Mouse (Mus musculus) forebrain, embryonic 12.5 days (tissue): Measurements from ENCODE around the gene Mturn. TPM values are rescaled to one million over a fixed set of nuclear protein-coding genes. Genes with fewer than 3 reads are reported as not detected.

ENCODE experiments used
- ATAC-seq: fragments of 200-750 bp; cut with Nextera tagmentation; 2 replicates; pipeline ENCODE4 v1.8.0; 2017; ENCODE audit warnings: moderate TSS enrichment; ENCODE audit not compliant: low FRiP score
- H3K27ac ChIP-seq: fragments of 300-500 bp; sonication (generic); 2 replicates; pipeline ENCODE4 v1.5.1; 2016; ENCODE audit warnings: mild to moderate bottlenecking
- H3K27me3 ChIP-seq: fragments of 300-500 bp; sonication (generic); 2 replicates; pipeline ENCODE4 v1.6.1; 2016; ENCODE audit warnings: mild to moderate bottlenecking
- H3K36me3 ChIP-seq: fragments of 300-500 bp; sonication (generic); replicated peaks from 2 replicates; pipeline ENCODE4 v1.6.1; 2016; ENCODE audit warnings: mild to moderate bottlenecking
- H3K4me1 ChIP-seq: fragments of 300-500 bp; sonication (generic); 2 replicates; pipeline ENCODE4 v1.6.1; 2016
- H3K4me2 ChIP-seq: fragments of 300-500 bp; sonication (generic); 2 replicates; pipeline ENCODE4 v1.6.1; 2016; ENCODE audit warnings: mild to moderate bottlenecking, moderate library complexity
- H3K4me3 ChIP-seq: fragments of 300-500 bp; sonication (generic); replicated peaks from 2 replicates; pipeline ENCODE4 v1.5.1; 2016; ENCODE audit warnings: mild to moderate bottlenecking
- H3K9ac ChIP-seq: fragments of 300-500 bp; sonication (generic); 2 replicates; pipeline ENCODE4 v1.6.1; 2016; ENCODE audit warnings: mild to moderate bottlenecking
- H3K9me3 ChIP-seq: fragments of 300-500 bp; sonication (generic); 2 replicates; pipeline ENCODE4 v1.6.1; 2016
- WGBS: fragments of 180-500 bp; shearing (Covaris S2); methylation state at CpG from one replicate; pipeline ENCODE4 v1.1.7; 2016; 5-methylcytosine and 5-hydroxymethylcytosine counted together
- polyA plus RNA-seq: library from polyadenylated mRNA; unstranded; fragments of >200 nt; fragmentation: Nextera tagmentation; extraction: Ambion mirVana; gene quantifications from 2 replicates; pipeline ENCODE4 v1.2.1, GENCODE M21; 2016

The Mturn gene
- polyA plus RNA-seq, 1 experiment from 2014 or later, result 37.5 TPM

- Histone ChIP-seq H3K9me3 (no peaks in the 10 kb centered on the region), H3K36me3 (no peaks in the 10 kb centered on the region), H3K9ac (no peak overlapping the region), H3K27me3 (peaks cover 37% of the 10 kb centered on the region), H3K4me1 (peaks cover 52% of the 10 kb centered on the region), H3K4me2 (no peak overlapping the region), H3K27ac (no peak overlapping the region), H3K4me3 (no peak overlapping the region)
- 82% methylated on average over 9 of the region's 9 CpGs for WGBS
- ATAC-seq, result no peak
These were observed 20.5 kb downstream of the Mturn start for GRCm38 (mm10) chr6:54701901-54702300.

DNA sequence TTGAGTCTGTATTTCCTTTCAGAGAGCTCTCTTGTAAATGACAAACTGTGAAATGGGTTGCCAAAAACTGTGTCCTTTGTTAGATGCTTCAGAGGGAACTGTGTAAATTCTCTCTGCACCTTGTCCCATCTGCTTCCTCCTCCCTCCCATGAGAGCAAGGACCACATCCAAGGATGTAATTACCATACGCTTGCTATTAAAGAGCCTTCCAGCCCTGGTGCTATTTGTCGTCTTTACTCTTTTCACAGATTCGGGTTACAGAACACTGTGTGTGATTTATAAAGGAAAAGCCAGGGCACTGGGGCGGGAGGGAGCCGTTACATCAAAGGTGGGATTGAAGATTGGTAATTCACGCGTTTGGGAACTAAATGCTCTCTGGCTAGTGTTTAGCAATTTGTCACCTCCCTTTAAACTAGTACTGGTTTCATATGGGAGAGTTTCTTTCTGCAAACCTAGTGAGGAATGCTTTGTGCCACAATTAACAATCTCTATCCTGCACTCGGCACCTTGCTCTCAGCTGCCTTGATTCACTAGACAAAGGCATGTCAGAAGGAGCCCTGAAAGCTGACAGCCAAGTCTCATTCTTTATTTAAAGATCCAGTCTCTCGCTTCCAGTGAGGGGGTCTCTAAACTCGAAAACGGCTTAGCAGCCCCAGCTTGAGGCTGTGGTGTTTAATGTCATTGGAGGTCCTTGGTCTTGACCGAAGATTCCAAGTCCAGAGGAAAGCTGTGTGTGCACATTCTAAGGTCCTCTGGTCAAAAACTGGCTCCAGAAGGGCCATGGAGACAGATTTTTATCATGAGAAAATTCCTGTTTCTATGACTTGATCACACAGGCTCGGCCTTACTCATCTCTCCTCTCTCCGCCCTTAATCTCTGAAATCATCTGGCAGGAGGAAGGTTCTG lies 22.5 kb downstream of the Mturn start:
- ATAC-seq, result peak; percentile 25; the same call in 1 of the 2 replicates
- Histone ChIP-seq H3K9me3 (no peaks in the 10 kb centered on the region), H3K9ac (no peak overlapping the region), H3K4me3 (no peak overlapping the region), H3K36me3 (no peaks in the 10 kb centered on the region), H3K4me1 (peaks cover 48% of the 10 kb centered on the region), H3K27ac (peak overlapping the region; percentile 82), H3K27me3 (peaks cover 31% of the 10 kb centered on the region), H3K4me2 (peak overlapping the region; percentile 19)
- WGBS, result 12% methylated on average over 14 of the region's 14 CpGs

DNA sequence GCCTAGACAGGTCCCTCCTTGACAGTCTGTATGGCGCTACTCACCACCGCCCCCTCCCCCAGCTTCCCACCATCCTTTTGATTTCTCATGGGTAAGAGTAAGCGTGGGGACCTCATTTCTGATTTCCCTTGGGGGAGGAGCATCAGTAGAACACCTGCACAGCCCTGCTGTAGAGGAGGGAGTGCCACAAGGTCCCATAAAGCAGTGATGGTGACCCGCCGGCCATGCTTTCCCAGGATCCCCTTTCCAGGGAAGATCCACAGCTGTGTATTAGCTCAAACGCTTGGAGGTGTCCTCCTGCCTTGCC lies 23.1 kb downstream of the Mturn start:
- Histone ChIP-seq H3K4me1 (peaks cover 42% of the 10 kb centered on the region), H3K27me3 (peaks cover 31% of the 10 kb centered on the region), H3K36me3 (no peaks in the 10 kb centered on the region), H3K9me3 (no peaks in the 10 kb centered on the region), H3K9ac (no peak overlapping the region), H3K4me2 (no peak overlapping the region), H3K4me3 (no peak overlapping the region), H3K27ac (peak overlapping the region; percentile 82)
- WGBS, result 38% methylated on average over 6 of the region's 6 CpGs
- peak; percentile 39 for ATAC-seq

GRCm38 (mm10) chr6:54704847-54705246 lies 23.4 kb downstream of the Mturn start:
- 11% methylated on average over 5 of the region's 5 CpGs for WGBS
- H3K36me3 ChIP-seq, result no peaks in the 10 kb centered on the region
- no peak overlapping the region for H3K4me2 ChIP-seq
- peaks cover 39% of the 10 kb centered on the region for H3K4me1 ChIP-seq
- no peaks in the 10 kb centered on the region for H3K9me3 ChIP-seq
- H3K27ac ChIP-seq, result peak overlapping the region; percentile 82; the same call in 1 of the 2 replicates
- no peak overlapping the region for H3K9ac ChIP-seq
- peaks cover 31% of the 10 kb centered on the region for H3K27me3 ChIP-seq
- ATAC-seq, result peak; percentile 27; the same call in 1 of the 2 replicates
- H3K4me3 ChIP-seq, result no peak overlapping the region

DNA sequence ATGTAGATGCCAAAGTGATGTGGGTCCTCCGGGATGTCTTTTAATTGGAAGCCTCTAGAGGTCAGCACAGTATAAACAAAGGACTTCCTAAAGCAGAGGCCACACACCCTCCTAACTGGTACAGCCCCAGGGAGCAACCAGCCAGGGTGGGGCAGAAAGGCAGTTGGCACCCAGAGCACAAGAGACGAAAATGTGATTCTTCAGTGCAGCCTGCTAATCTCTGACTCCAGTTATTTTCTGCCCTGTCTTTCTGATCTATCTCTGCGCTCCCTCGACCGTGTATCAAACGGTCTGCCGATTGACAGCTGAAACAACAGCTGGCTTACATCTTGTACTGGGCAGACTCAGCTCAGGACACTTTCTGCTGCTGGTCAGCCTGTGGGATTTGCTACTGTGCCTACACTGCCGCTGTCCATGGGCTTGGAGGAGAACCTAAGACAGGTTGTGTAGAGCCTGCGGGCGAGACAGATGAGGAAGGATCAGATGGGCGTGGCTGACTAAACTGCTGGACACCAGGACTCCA lies 24.0 kb downstream of the Mturn start:
- H3K27ac ChIP-seq, result 0 out of 2 replicates have a peak overlapping the region, but pooled peaks have one; percentile 27
- ATAC-seq, result peak; percentile 75
- no peak overlapping the region for H3K9ac ChIP-seq
- H3K9me3 ChIP-seq, result no peaks in the 10 kb centered on the region; the same call in 1 of the 2 replicates
- H3K36me3 ChIP-seq, result no peaks in the 10 kb centered on the region
- peaks cover 26% of the 10 kb centered on the region for H3K27me3 ChIP-seq
- peaks cover 34% of the 10 kb centered on the region for H3K4me1 ChIP-seq
- peak overlapping the region; percentile 36 for H3K4me2 ChIP-seq
- H3K4me3 ChIP-seq, result no peak overlapping the region
- 27% methylated on average over 11 of the region's 11 CpGs for WGBS

DNA sequence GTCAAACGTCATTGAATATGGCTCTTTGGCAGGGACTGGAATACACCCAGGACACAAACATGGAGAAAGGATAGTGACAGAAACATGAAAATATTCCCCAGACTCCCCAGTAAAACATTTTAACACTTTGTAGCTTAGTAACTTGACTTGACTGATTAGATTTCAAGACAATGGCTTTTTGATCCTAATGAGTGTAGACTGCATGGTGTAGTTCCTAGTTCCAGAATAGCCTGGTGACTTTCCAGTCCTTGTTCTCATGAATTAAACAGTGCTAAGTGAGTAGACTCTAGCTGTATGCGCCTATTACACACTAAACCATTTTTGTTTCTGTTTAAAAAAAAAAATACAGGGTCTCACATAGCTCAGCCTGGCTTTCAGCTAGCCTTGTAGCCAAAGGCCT lies 24.7 kb downstream of the Mturn start:
- no peaks in the 10 kb centered on the region for H3K36me3 ChIP-seq
- H3K27me3 ChIP-seq, result peaks cover 24% of the 10 kb centered on the region; the same call in 1 of the 2 replicates
- H3K4me2 ChIP-seq, result no peak overlapping the region
- H3K4me1 ChIP-seq, result peaks cover 34% of the 10 kb centered on the region
- no peak for ATAC-seq
- H3K4me3 ChIP-seq, result no peak overlapping the region
- no peaks in the 10 kb centered on the region; the same call in 1 of the 2 replicates for H3K9me3 ChIP-seq
- H3K27ac ChIP-seq, result no peak overlapping the region
- WGBS, result 70% methylated on average over 2 of the region's 2 CpGs
- H3K9ac ChIP-seq, result no peak overlapping the region

GRCm38 (mm10) chr6:54706611-54707172 lies 25.3 kb downstream of the Mturn start:
- Histone ChIP-seq H3K27ac (no peak overlapping the region), H3K4me2 (no peak overlapping the region), H3K36me3 (no peaks in the 10 kb centered on the region), H3K4me3 (no peak overlapping the region), H3K4me1 (peaks cover 34% of the 10 kb centered on the region), H3K9ac (no peak overlapping the region), H3K27me3 (peaks cover 18% of the 10 kb centered on the region; the same call in 1 of the 2 replicates), H3K9me3 (no peaks in the 10 kb centered on the region; the same call in 1 of the 2 replicates)
- ATAC-seq, result no peak
- 92% methylated on average over 3 of the region's 3 CpGs for WGBS

DNA sequence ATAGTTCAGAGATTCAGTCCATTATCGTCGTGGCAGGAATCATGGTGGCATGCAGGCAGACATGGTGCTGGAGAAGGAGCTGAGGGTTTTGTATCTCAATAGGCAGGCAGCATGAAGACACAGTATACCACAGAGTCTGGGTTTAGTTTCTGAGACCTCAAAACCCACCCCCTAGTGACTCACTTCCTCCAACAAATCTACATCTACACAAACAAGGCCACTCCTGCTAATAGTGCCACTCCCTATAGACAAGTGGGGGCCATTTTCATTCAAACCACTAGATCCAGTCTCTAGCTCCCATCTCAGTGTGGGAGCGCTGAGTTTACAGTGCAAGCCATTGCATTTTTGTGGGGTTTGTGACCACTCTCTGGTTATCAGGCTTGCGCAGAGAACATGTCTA lies 27.2 kb downstream of the Mturn start:
- no peak overlapping the region for H3K27ac ChIP-seq
- peaks cover 8% of the 10 kb centered on the region; the same call in 1 of the 2 replicates for H3K27me3 ChIP-seq
- no peaks in the 10 kb centered on the region; the same call in 1 of the 2 replicates for H3K9me3 ChIP-seq
- H3K9ac ChIP-seq, result no peak overlapping the region
- H3K4me2 ChIP-seq, result no peak overlapping the region
- WGBS, result 90% methylated on average over 4 of the region's 4 CpGs
- ATAC-seq, result no peak
- H3K36me3 ChIP-seq, result no peaks in the 10 kb centered on the region
- no peak overlapping the region for H3K4me3 ChIP-seq
- H3K4me1 ChIP-seq, result peaks cover 22% of the 10 kb centered on the region

GRCm38 (mm10) chr6:54715697-54716096 lies 34.3 kb downstream of the Mturn start:
- no peak overlapping the region for H3K9ac ChIP-seq
- ATAC-seq, result no peak
- 55% methylated on average over 2 of the region's 2 CpGs for WGBS

DNA sequence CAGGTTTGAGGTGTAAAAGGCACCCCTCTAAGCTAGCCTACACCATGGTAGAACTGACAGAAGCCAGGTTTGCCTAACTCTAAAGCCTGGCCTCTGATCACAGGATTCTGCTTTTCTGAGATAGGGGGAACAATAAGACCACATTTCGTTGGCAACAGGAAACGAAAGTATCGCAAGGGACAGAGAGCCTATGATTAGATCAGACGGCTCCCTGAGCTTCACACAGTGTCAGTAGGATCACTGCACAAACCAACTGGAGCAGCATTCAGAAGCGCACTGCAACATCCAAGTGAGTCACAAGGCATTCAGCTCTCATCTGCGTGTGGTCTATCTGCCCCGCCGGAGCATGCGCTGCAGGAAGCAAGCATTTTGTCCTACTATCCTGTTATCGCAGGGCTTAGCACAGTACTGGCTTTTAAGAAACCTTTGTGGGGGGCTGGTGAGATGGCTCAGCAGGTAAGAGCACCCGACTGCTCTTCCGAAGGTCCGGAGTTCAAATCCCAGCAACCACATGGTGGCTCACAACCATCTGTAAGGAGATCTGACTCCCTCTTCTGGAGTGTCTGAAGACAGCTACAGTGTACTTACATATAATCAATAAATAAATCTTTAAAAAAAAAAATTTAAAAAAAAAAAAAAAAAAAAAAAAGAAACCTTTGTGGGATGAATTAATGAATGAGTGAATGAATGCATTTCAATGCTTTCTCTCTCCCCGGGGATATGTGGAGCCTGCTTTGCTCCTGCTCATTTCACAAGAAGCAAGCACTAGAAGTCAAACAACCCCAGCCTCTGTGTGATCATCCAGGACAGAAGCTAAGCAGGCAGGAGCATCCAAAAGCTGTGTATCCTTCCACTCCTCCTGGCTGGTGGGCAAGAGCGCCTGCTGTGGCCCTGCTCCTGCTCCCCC lies 37.6 kb downstream of the Mturn start:
- whole genome bisulfite sequencing, result 85% methylated on average over 15 of the region's 15 CpGs
- peaks cover 3% of the 10 kb centered on the region; the same call in 1 of the 2 replicates for H3K27me3 ChIP-seq
- 0 out of 2 replicates have a peak, but pooled peaks cover 2% of the 10 kb centered on the region for H3K4me1 ChIP-seq
- H3K9me3 ChIP-seq, result no peaks in the 10 kb centered on the region
- ATAC-seq, result no peak
- H3K27ac ChIP-seq, result no peak overlapping the region
- no peaks in the 10 kb centered on the region for H3K36me3 ChIP-seq
- no peak overlapping the region for H3K9ac ChIP-seq
- H3K4me2 ChIP-seq, result no peak overlapping the region
- H3K4me3 ChIP-seq, result no peak overlapping the region

More at GRCm38 (mm10) chr6:54715697-54716096, 34.3 kb downstream of the Mturn start:
- Histone ChIP-seq H3K27ac (no peak overlapping the region), H3K9me3 (no peaks in the 10 kb centered on the region), H3K36me3 (no peaks in the 10 kb centered on the region), H3K4me1 (0 out of 2 replicates have a peak, but pooled peaks cover 2% of the 10 kb centered on the region), H3K4me2 (no peak overlapping the region), H3K4me3 (no peak overlapping the region), H3K27me3 (peaks cover 3% of the 10 kb centered on the region; the same call in 1 of the 2 replicates)

DNA sequence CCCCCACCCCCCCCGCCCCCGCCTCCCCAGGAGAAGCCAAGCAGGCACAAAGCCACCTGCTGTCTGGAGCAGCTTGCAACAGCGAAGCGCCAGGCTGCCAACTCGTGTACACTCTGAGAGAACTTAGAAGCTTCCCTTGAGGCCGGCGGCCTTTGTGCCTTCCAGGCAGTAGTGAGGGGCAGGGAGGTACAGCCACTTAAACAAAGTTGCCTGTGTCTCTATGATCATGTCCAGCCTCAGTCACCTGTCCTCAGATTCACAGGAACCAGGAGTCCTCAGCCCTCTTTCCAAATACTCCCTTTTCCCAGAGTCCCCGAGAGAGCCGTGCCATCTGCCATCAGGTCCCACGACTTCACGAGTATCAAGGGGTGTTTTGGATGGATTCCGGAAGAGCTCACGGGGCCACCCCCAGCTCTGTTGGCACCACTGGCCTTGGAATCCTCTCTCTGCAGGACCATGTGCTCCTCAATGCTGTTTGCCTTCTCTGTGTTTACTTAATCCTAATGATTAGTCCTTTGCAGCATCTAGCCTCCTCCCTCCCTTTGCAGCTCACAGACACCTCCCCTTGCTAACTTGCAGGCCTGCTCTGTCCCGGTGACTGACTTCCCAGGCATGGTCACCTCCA lies 38.4 kb downstream of the Mturn start:
- Histone ChIP-seq H3K27ac (0 out of 2 replicates have a peak overlapping the region, but pooled peaks have one; percentile 2), H3K4me3 (no peak overlapping the region), H3K4me1 (0 out of 2 replicates have a peak, but pooled peaks cover 2% of the 10 kb centered on the region), H3K9me3 (no peaks in the 10 kb centered on the region), H3K4me2 (no peak overlapping the region), H3K9ac (no peak overlapping the region), H3K36me3 (no peaks in the 10 kb centered on the region), H3K27me3 (peaks cover 3% of the 10 kb centered on the region; the same call in 1 of the 2 replicates)
- no peak for ATAC-seq
- 33% methylated on average over 14 of the region's 14 CpGs for WGBS
